19 mouse cellular contexts compared by ENCODE assay signal in the genomic region with DNA sequence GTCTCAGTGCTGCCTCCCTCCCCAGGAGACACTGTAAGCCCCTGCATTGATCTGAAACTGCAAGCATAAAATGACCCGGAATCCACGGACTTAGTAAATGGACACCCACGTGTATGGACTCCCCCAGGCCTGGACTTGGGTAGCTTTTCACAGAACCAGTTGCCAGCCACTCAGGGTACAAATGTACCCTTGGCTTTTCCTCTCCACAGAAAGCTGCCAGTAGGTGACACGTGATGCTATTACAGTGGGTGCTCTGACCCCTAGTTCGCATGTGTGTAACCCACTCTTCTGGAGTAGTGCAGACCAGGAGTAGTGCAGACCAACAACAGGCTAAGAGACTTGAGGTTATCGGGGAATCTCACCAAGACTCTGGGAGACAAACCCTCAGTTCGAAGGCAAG. TPM values are rescaled to one million over a fixed set of nuclear protein-coding genes. Genes with fewer than 3 reads are reported as not detected.
A peak's percentile ranks its signal among the peaks of the same experiment; 100 is the strongest.
DNase-seq lines count a peak whose midpoint lies in the region; ATAC-seq and TF ChIP-seq lines count a peak whose summit lies in the region.
"Had no signal": no experiment of that assay in that cellular context is flagged by ENCODE, and none has a peak within 500 bp of the region (broad histone marks: within the 10 kb centered on the region; RNA-seq: fewer than 3 reads in every experiment).

No protein-coding gene starts in this region.

- TF ChIP-seq EP300 in liver, postnatal 0 days (IDR thresholded peaks at IDR 0.05; ENCODE audit: low read depth) = no peak

- ATAC-seq in forebrain, postnatal 0 days = no peak
- ATAC-seq in midbrain, embryonic 16.5 days = no peak
- no peak for ATAC-seq in liver, postnatal 0 days
- ATAC-seq in monocyte, adult 5-6 weeks (replicated peaks; ENCODE audit: insufficient number of reproducible peaks, low FRiP score, low TSS enrichment, poor library complexity, severe bottlenecking) = no peak
- ATAC-seq: inflammation-experienced regulatory T-cells, adult 6 months had no signal

- TF ChIP-seq CTCF in left cerebral cortex, adult 2 months (IDR thresholded peaks at IDR 0.05) = no peak
- TF ChIP-seq CTCF in forebrain, postnatal 0 days (IDR thresholded peaks at IDR 0.05; ENCODE audit: low read depth) = no peak
- TF ChIP-seq CTCF in liver, postnatal 0 days (IDR thresholded peaks at IDR 0.05; ENCODE audit: low read depth) = no peak

- H3K9ac ChIP-seq in forebrain, postnatal 0 days = no peak overlapping the region
- no peak overlapping the region for H3K9ac ChIP-seq in midbrain, embryonic 16.5 days (ENCODE audit: low read depth, low read length)
- H3K9ac ChIP-seq in liver, postnatal 0 days (replicated peaks) = no peak overlapping the region
- H3K9ac ChIP-seq: limb, embryonic 15.5 days had no signal

- H3K27ac ChIP-seq in left cerebral cortex, adult 2 months = peak overlapping the region; percentile 57; the same call in 1 of the 2 replicates
- H3K27ac ChIP-seq in forebrain, postnatal 0 days (ENCODE audit: low read depth, low read length) = no peak overlapping the region
- no peak overlapping the region for H3K27ac ChIP-seq in midbrain, embryonic 16.5 days (ENCODE audit: low read length)
- no peak overlapping the region for H3K27ac ChIP-seq in liver, postnatal 0 days (ENCODE audit: low read depth)
- H3K27ac ChIP-seq: heart, embryonic 10.5 days; limb, embryonic 15.5 days had no signal

- peak overlapping the region; percentile 64 for H3K4me2 ChIP-seq in forebrain, postnatal 0 days (ENCODE audit: low read depth)
- peak overlapping the region; percentile 75 for H3K4me2 ChIP-seq in midbrain, embryonic 16.5 days (ENCODE audit: low read length)
- no peak overlapping the region for H3K4me2 ChIP-seq in liver, postnatal 0 days (ENCODE audit: low read depth, low read length)
- H3K4me2 ChIP-seq: limb, embryonic 15.5 days had no signal

- no peak for DNase-seq in left cerebral cortex, adult 2 months (ENCODE audit: extremely low spot score in 1 of 2, low spot score in 2 of 2)
- no peak for DNase-seq in left cerebral cortex, adult 18-20 months (ENCODE audit: low spot score in 2 of 2)
- no peak for DNase-seq in forebrain, postnatal 0 days
- DNase-seq in Muller cell, postnatal 12 days (ENCODE audit: inconsistent ontology term) = no peak
- DNase-seq in liver, postnatal 0 days = no peak
- DNase-seq: cerebellum, adult 9-11 months; embryo, embryonic 11 days; gastrocnemius, postnatal 25 days; heart, postnatal 10 days; kidney, adult 9 months; kidney, postnatal 36 days; lung, postnatal 36 days; retina, postnatal 1 day; thymus, adult 2 months had no signal

- no peak overlapping the region for H3K4me3 ChIP-seq in left cerebral cortex, adult 2 months
- H3K4me3 ChIP-seq in forebrain, postnatal 0 days (ENCODE audit: low read depth, low read length) = no peak overlapping the region
- no peak overlapping the region for H3K4me3 ChIP-seq in midbrain, embryonic 16.5 days (ENCODE audit: low read depth, low read length)
- no peak overlapping the region for H3K4me3 ChIP-seq in liver, postnatal 0 days (ENCODE audit: low read depth, low read length)
- H3K4me3 ChIP-seq: heart, embryonic 10.5 days; limb, embryonic 15.5 days had no signal

- no peaks in the 10 kb centered on the region for H3K27me3 ChIP-seq in forebrain, postnatal 0 days (ENCODE audit: insufficient read depth, low read length)
- peaks cover 3% of the 10 kb centered on the region; the same call in 1 of the 2 replicates for H3K27me3 ChIP-seq in midbrain, embryonic 16.5 days (ENCODE audit: control insufficient read depth, insufficient read depth, low read depth, low read length)
- no peaks in the 10 kb centered on the region for H3K27me3 ChIP-seq in liver, postnatal 0 days (ENCODE audit: insufficient read depth, low read length)
- H3K27me3 ChIP-seq: limb, embryonic 15.5 days had no signal

- intact Hi-C loops in left cerebral cortex, adult 2 months (cut with DNase I) = no loop called here

- peaks cover 21% of the 10 kb centered on the region for H3K4me1 ChIP-seq in forebrain, postnatal 0 days (ENCODE audit: insufficient read depth)
- H3K4me1 ChIP-seq in midbrain, embryonic 16.5 days (ENCODE audit: control insufficient read depth, insufficient read depth, low read length) = peaks cover 25% of the 10 kb centered on the region
- 0 out of 2 replicates have a peak, but pooled peaks cover 3% of the 10 kb centered on the region for H3K4me1 ChIP-seq in liver, postnatal 0 days (ENCODE audit: insufficient read depth)

- no peaks in the 10 kb centered on the region for H3K9me3 ChIP-seq in forebrain, postnatal 0 days (ENCODE audit: low read length)
- no peaks in the 10 kb centered on the region for H3K9me3 ChIP-seq in midbrain, embryonic 16.5 days (replicated peaks; ENCODE audit: control insufficient read depth, low read length, poor library complexity, severe bottlenecking)
- no peaks in the 10 kb centered on the region for H3K9me3 ChIP-seq in liver, postnatal 0 days (ENCODE audit: low read length)
- H3K9me3 ChIP-seq: heart, embryonic 10.5 days; limb, embryonic 15.5 days had no signal

- H3K36me3 ChIP-seq in forebrain, postnatal 0 days (ENCODE audit: insufficient read depth) = peaks cover 7% of the 10 kb centered on the region
- H3K36me3 ChIP-seq in midbrain, embryonic 16.5 days (ENCODE audit: control insufficient read depth, insufficient read depth, low read length) = 0 out of 2 replicates have a peak, but pooled peaks cover 4% of the 10 kb centered on the region
- no peaks in the 10 kb centered on the region for H3K36me3 ChIP-seq in liver, postnatal 0 days (replicated peaks; ENCODE audit: insufficient read depth, low read length)
- H3K36me3 ChIP-seq: heart, embryonic 10.5 days; limb, embryonic 15.5 days had no signal

- WGBS in forebrain, postnatal 0 days = 83% methylated on average over 7 of the region's 7 CpGs
- WGBS in midbrain, embryonic 16.5 days = 88% methylated on average over 7 of the region's 7 CpGs
- 77% methylated on average over 7 of the region's 7 CpGs for WGBS in liver, postnatal 0 days (ENCODE audit: insufficient replicate concordance)

RNA-seq across cellular contexts. Expression of gene Fgd3, which starts 2.2 kb away (rescaled TPM):
- total RNA-seq in left cerebral cortex, adult 2 months (2021) = 1 to 10 TPM; 6.7 to 7.1 TPM
- total RNA-seq in left cerebral cortex, adult 18-20 months (2021) = 1 to 10 TPM; 5.0 to 5.9 TPM
- total RNA-seq in forebrain, postnatal 0 days (2014; rRNA removed) = 14.0 and 17.2 TPM in 2 replicates
- 2.0 and 2.8 TPM in 2 replicates for polyA plus RNA-seq in forebrain, postnatal 0 days (2015; fragmentation: Nextera tagmentation; extraction: Ambion mirVana)
- polyA plus RNA-seq in midbrain, embryonic 16.5 days (2015; fragmentation: Nextera tagmentation; extraction: Ambion mirVana) = 2.7 and 3.2 TPM in 2 replicates
- polyA plus RNA-seq in liver, postnatal 0 days (2015; fragmentation: Nextera tagmentation; extraction: Ambion mirVana) = 0.57 and 0.62 TPM in 2 replicates
- total RNA-seq in monocyte, adult 5-6 weeks (2017) = 43.6 to 60.8 TPM (median 44.6 TPM) in 3 replicates

RNA-seq across cellular contexts. Expression of gene Bicd2, which starts 23.5 kb away (rescaled TPM):
- total RNA-seq in left cerebral cortex, adult 2 months (2021) = 10 to 100 TPM; 53.9 to 54.6 TPM
- 10 to 100 TPM; 46.4 to 48.6 TPM for total RNA-seq in left cerebral cortex, adult 18-20 months (2021)
- 40.9 and 50.9 TPM in 2 replicates for total RNA-seq in forebrain, postnatal 0 days (2014; rRNA removed)
- 20.8 and 23.7 TPM in 2 replicates for polyA plus RNA-seq in forebrain, postnatal 0 days (2015; fragmentation: Nextera tagmentation; extraction: Ambion mirVana)
- polyA plus RNA-seq in midbrain, embryonic 16.5 days (2015; fragmentation: Nextera tagmentation; extraction: Ambion mirVana) = 26.2 and 28.3 TPM in 2 replicates
- 4.9 and 5.8 TPM in 2 replicates for polyA plus RNA-seq in liver, postnatal 0 days (2015; fragmentation: Nextera tagmentation; extraction: Ambion mirVana)
- 24.4 to 44.2 TPM (median 31.3 TPM) in 3 replicates for total RNA-seq in monocyte, adult 5-6 weeks (2017)
